Mouse (Mus musculus): ENCODE results near the gene Senp1.

DNA sequence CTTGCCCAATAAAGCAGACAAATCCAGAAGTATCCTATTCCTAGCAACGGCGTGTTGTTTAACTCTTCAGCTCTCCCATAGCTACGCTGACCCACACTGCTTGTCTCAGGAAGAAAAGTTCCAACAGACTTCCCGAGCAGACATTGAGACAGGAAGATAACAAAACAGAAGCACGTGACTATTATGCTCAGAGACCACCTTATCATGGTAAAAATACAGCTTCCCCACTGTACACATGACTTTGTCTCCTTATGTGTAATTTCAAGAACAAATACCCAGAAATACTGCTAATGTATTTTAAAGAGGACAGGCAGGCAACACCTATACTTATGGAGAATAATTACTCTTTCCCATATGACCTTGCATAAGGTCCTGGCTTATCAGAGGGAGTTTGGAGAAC lies 41.9 kb downstream of the Senp1 start:
- TF ChIP-seq CTCF (IDR thresholded peaks at IDR 0.05) (no peak), POLR2A (IDR thresholded peaks at IDR 0.05; ENCODE audit: insufficient read depth, low read depth, low read length) (no peak)

Measured in heart, adult 2 months (tissue).